Mouse (Mus musculus): Measurements from ENCODE around the gene 5330417C22Rik.

The 5330417C22Rik gene

GRCm38 (mm10) chr3:108414857-108415830 lies 121.2 kb downstream of the 5330417C22Rik start, which contains the start of gene Celsr2:
Gene Celsr2, minus strand, starts transcription at chr3:108415552.
- DNase-seq (ENCODE audit: low read depth in 1 of 2, low spot score in 2 of 2) = no peak

GRCm38 (mm10) chr3:108413634-108414360 lies 122.5 kb downstream of the 5330417C22Rik start:
- DNase-seq (ENCODE audit: low read depth in 1 of 2, low spot score in 2 of 2) = no peak

GRCm38 (mm10) chr3:108411754-108412121 lies 124.6 kb downstream of the 5330417C22Rik start:
- no peak for DNase-seq (ENCODE audit: low read depth in 1 of 2, low spot score in 2 of 2)

- DNase-seq (ENCODE audit: low read depth in 1 of 2, low spot score in 2 of 2) = no peak
Observed at GRCm38 (mm10) chr3:108411026-108411753, 125.1 kb downstream of the 5330417C22Rik start.

GRCm38 (mm10) chr3:108410359-108410714 lies 126.0 kb downstream of the 5330417C22Rik start:
- DNase-seq (ENCODE audit: low read depth in 1 of 2, low spot score in 2 of 2) = no peak

GRCm38 (mm10) chr3:108409656-108410358 lies 126.5 kb downstream of the 5330417C22Rik start:
- no peak for DNase-seq (ENCODE audit: low read depth in 1 of 2, low spot score in 2 of 2)

GRCm38 (mm10) chr3:108408517-108409008 lies 127.8 kb downstream of the 5330417C22Rik start:
- DNase-seq (ENCODE audit: low read depth in 1 of 2, low spot score in 2 of 2) = no peak

GRCm38 (mm10) chr3:108406306-108406885 lies 129.9 kb downstream of the 5330417C22Rik start:
- no peak for DNase-seq (ENCODE audit: low read depth in 1 of 2, low spot score in 2 of 2)

Measured in monocyte, adult 2 months (primary cell).